Mouse (Mus musculus): ENCODE measurements around the gene Arhgef18. TPM values are rescaled to one million over a fixed set of nuclear protein-coding genes. Genes with fewer than 3 reads are reported as not detected.

The Arhgef18 gene
- polyA plus RNA-seq, 1 experiment from 2014 or later, result 13.2 TPM

DNA sequence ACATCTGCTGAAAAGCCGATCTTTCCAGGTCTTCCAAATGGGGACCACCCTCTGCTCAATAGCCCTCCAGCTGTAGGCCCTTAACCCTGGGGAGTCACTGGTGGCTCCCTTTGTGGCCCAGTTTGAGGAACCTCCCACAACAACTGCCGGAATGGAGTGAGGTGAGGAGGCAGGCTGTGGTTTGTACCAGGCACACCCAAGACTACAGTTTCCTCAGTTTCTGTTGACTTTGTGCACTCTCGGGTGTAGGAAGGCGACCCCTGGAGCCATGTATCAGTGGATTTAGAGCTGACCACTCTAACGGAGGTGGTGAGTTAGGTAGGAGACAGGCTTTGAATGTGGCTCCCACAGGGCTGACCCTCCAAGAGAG, 38.4 kb upstream of the Arhgef18 start:
- no peak for DNase-seq
- no peaks in the 10 kb centered on the region for H3K4me1 ChIP-seq (ENCODE audit: control insufficient read depth, insufficient read depth, low read length)
- no peak overlapping the region for H3K4me3 ChIP-seq (replicated peaks; ENCODE audit: low read depth, low read length)
- no peak overlapping the region for H3K27ac ChIP-seq (replicated peaks; ENCODE audit: low read depth, low read length)
- ATAC-seq (ENCODE audit: low FRiP score, low TSS enrichment), result no peak
- no peaks in the 10 kb centered on the region for H3K36me3 ChIP-seq (ENCODE audit: control insufficient read depth, insufficient read depth, low read length)
- H3K4me2 ChIP-seq (ENCODE audit: low read length), result no peak overlapping the region
- H3K9ac ChIP-seq (replicated peaks; ENCODE audit: low read length), result no peak overlapping the region
- WGBS, result 74% methylated on average over 5 of the region's 5 CpGs
- H3K9me3 ChIP-seq (ENCODE audit: control insufficient read depth, low read length), result no peaks in the 10 kb centered on the region
- no peaks in the 10 kb centered on the region for H3K27me3 ChIP-seq (ENCODE audit: control insufficient read depth, insufficient read depth, low read length)

DNA sequence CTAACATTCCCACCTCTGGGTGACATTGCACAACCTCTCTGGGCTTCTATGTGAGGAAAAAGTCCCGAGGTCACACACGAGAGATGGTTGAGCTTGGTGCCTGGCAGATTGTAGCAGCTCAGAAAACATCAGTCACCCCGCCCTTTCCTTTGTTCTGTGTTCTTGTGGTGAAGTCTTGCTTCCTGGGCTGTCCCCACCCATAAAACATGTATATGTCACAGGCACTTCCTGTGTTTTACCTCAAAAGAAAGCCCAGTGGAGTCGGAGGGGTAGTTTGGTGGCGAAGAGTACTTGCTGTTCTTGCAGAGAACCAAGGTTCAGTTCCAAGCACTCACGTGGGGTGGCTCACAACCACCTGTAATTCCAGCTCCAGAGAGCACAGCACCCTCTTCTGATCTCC, 37.2 kb upstream of the Arhgef18 start:
- Histone ChIP-seq H3K9ac (replicated peaks; ENCODE audit: low read length) (no peak overlapping the region), H3K9me3 (ENCODE audit: control insufficient read depth, low read length) (no peaks in the 10 kb centered on the region), H3K27me3 (ENCODE audit: control insufficient read depth, insufficient read depth, low read length) (no peaks in the 10 kb centered on the region), H3K27ac (replicated peaks; ENCODE audit: low read depth, low read length) (no peak overlapping the region), H3K36me3 (ENCODE audit: control insufficient read depth, insufficient read depth, low read length) (no peaks in the 10 kb centered on the region), H3K4me3 (replicated peaks; ENCODE audit: low read depth, low read length) (no peak overlapping the region), H3K4me1 (ENCODE audit: control insufficient read depth, insufficient read depth, low read length) (no peaks in the 10 kb centered on the region), H3K4me2 (ENCODE audit: low read length) (no peak overlapping the region)
- ATAC-seq (ENCODE audit: low FRiP score, low TSS enrichment) (no peak), DNase-seq (no peak)
- 82% methylated on average over 6 of the region's 6 CpGs for WGBS

DNA sequence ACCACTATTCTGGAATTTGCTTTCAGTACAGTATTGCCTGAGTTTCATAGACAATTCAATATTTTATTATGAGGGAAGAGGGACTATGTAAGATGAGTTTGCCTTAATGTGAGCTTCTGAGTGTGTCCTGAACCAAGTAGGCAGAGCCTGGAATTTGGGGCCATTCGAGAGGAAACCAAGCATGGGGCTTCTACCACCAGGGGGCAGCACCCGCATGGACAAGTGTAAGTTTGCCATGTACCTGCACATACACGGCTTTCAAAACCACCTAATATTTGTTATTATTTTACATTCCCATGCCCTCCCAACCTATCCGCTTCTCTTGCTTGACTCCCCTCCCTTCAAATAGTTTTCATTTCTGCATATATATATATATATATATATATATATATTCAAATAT, 34.7 kb upstream of the Arhgef18 start:
- WGBS, result 10% methylated on average over 4 of the region's 4 CpGs
- Histone ChIP-seq H3K4me1 (ENCODE audit: control insufficient read depth, insufficient read depth, low read length) (no peaks in the 10 kb centered on the region), H3K4me3 (replicated peaks; ENCODE audit: low read depth, low read length) (no peak overlapping the region), H3K27me3 (ENCODE audit: control insufficient read depth, insufficient read depth, low read length) (no peaks in the 10 kb centered on the region), H3K9me3 (ENCODE audit: control insufficient read depth, low read length) (no peaks in the 10 kb centered on the region), H3K36me3 (ENCODE audit: control insufficient read depth, insufficient read depth, low read length) (no peaks in the 10 kb centered on the region), H3K4me2 (ENCODE audit: low read length) (no peak overlapping the region), H3K27ac (replicated peaks; ENCODE audit: low read depth, low read length) (no peak overlapping the region), H3K9ac (replicated peaks; ENCODE audit: low read length) (no peak overlapping the region)
- ATAC-seq (ENCODE audit: low FRiP score, low TSS enrichment), result no peak; the same call in 1 of the 2 replicates
- DNase-seq, result peak; percentile 91

DNA sequence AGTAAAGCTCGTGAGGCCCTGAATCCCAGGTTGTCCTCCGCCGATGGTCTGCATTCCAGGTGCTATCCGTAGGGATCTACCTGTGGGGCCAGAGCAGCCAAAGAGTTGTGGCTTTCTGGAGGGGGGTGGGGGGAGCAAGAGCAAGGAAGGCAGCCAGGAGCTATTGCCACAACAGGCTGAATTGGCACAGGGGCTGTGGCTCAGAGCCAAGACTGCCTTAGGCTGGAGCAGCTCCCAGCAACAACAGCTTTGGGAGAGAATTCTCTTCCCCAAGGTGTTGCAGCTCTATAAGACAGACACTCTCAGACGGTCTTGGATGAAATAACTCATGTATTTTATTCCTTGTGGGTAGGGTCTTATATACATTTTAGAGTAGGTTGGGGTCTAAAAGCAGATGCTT, 25.7 kb upstream of the Arhgef18 start:
- Histone ChIP-seq H3K27me3 (ENCODE audit: control insufficient read depth, insufficient read depth, low read length) (no peaks in the 10 kb centered on the region), H3K27ac (replicated peaks; ENCODE audit: low read depth, low read length) (no peak overlapping the region), H3K9me3 (ENCODE audit: control insufficient read depth, low read length) (no peaks in the 10 kb centered on the region), H3K4me1 (ENCODE audit: control insufficient read depth, insufficient read depth, low read length) (no peaks in the 10 kb centered on the region), H3K4me2 (ENCODE audit: low read length) (no peak overlapping the region), H3K36me3 (ENCODE audit: control insufficient read depth, insufficient read depth, low read length) (no peaks in the 10 kb centered on the region), H3K9ac (replicated peaks; ENCODE audit: low read length) (no peak overlapping the region), H3K4me3 (replicated peaks; ENCODE audit: low read depth, low read length) (no peak overlapping the region)
- DNase-seq (peak; percentile 24), ATAC-seq (ENCODE audit: low FRiP score, low TSS enrichment) (no peak)
- WGBS, result 89% methylated on average over 5 of the region's 5 CpGs

DNA sequence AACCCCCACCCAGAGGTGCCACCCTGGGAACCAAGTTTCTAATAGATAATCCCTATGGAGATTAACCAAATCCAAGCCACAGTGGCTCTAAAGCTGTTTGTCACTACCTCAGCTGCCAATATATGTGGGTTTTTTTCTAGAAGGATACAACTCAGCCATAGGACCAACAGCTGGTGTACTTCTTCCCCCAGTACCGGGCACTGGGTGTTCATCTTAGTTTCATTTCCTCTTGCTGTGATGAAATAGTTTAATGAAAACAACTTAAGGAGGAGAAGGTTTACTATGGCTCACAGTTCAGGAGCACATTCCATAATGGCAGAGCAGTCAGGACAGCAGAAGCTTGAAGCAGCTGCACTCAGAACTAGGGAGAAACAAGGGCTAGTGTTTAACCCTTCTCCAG, 24.7 kb upstream of the Arhgef18 start:
- H3K27ac ChIP-seq (replicated peaks; ENCODE audit: low read depth, low read length), result no peak overlapping the region
- no peak overlapping the region for H3K9ac ChIP-seq (replicated peaks; ENCODE audit: low read length)
- WGBS, result 88% methylated on average over 1 of the region's 1 CpGs
- DNase-seq, result no peak
- no peaks in the 10 kb centered on the region for H3K9me3 ChIP-seq (ENCODE audit: control insufficient read depth, low read length)
- no peaks in the 10 kb centered on the region for H3K4me1 ChIP-seq (ENCODE audit: control insufficient read depth, insufficient read depth, low read length)
- H3K4me2 ChIP-seq (ENCODE audit: low read length), result no peak overlapping the region
- no peaks in the 10 kb centered on the region for H3K27me3 ChIP-seq (ENCODE audit: control insufficient read depth, insufficient read depth, low read length)
- H3K36me3 ChIP-seq (ENCODE audit: control insufficient read depth, insufficient read depth, low read length), result no peaks in the 10 kb centered on the region
- H3K4me3 ChIP-seq (replicated peaks; ENCODE audit: low read depth, low read length), result no peak overlapping the region
- no peak for ATAC-seq (ENCODE audit: low FRiP score, low TSS enrichment)

DNA sequence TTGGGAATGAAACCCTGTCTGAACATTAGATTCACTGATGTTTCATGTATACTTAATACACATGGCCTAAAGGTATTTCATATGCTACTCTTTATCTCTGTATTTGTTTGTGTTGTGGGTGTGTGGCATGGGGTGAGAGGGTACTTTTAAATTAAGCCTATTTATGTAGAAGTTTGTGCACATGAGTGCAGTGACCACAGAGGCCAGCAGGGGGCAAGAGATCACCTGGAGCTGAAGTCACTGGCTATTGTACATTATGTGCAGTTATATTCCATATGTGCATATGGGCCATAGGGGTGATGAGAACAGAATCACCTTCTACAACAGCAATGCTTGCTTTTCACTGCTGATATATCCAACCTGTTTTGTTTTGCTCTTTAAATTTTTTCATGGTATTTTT, 17.1 kb upstream of the Arhgef18 start:
- H3K36me3 ChIP-seq (ENCODE audit: control insufficient read depth, insufficient read depth, low read length), result no peaks in the 10 kb centered on the region
- H3K27me3 ChIP-seq (ENCODE audit: control insufficient read depth, insufficient read depth, low read length), result no peaks in the 10 kb centered on the region
- H3K4me2 ChIP-seq (ENCODE audit: low read length), result no peak overlapping the region
- no peak for DNase-seq
- H3K4me3 ChIP-seq (replicated peaks; ENCODE audit: low read depth, low read length), result no peak overlapping the region
- H3K9ac ChIP-seq (replicated peaks; ENCODE audit: low read length), result no peak overlapping the region
- H3K4me1 ChIP-seq (ENCODE audit: control insufficient read depth, insufficient read depth, low read length), result no peaks in the 10 kb centered on the region
- ATAC-seq (ENCODE audit: low FRiP score, low TSS enrichment), result no peak
- H3K27ac ChIP-seq (replicated peaks; ENCODE audit: low read depth, low read length), result no peak overlapping the region
- H3K9me3 ChIP-seq (ENCODE audit: control insufficient read depth, low read length), result no peaks in the 10 kb centered on the region

DNA sequence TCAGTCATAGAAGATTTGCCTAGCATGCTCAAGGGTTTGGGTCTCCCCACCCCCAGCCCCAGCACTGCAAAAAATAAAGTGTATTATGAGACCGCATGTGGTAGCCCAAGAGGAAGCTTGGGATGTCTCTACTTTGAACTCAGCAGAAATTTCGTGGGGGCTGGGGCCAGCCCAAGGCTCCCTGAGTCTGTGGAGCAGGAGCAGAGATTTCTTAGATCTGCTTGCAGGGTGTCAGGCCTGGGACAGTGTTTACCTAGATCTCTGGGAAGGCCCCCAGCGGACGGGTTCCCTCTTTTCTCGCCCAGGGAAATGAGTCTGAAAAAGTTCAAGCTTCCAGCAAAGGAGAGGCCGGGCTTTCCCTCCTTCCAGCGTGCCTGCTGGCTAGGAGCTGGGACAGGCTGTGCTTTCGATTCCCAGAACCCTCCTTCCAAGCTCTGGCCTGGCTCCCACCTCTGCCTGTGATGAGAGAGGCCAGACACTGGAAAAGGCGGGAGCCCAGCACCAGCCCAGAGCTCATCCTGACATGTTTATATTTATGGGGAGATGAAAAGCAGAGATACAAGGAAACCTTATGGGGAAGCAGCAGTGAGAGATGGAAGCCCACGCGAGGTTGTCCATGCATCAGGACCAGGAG, 16.0 kb upstream of the Arhgef18 start:
- no peaks in the 10 kb centered on the region for H3K4me1 ChIP-seq (ENCODE audit: control insufficient read depth, insufficient read depth, low read length)
- H3K27ac ChIP-seq (replicated peaks; ENCODE audit: low read depth, low read length), result no peak overlapping the region
- DNase-seq (no peak), ATAC-seq (ENCODE audit: low FRiP score, low TSS enrichment) (no peak)
- H3K9ac ChIP-seq (replicated peaks; ENCODE audit: low read length), result no peak overlapping the region; the same call in 1 of the 2 replicates
- no peak overlapping the region for H3K4me2 ChIP-seq (ENCODE audit: low read length)
- no peaks in the 10 kb centered on the region for H3K9me3 ChIP-seq (ENCODE audit: control insufficient read depth, low read length)
- H3K27me3 ChIP-seq (ENCODE audit: control insufficient read depth, insufficient read depth, low read length), result no peaks in the 10 kb centered on the region
- WGBS, result 76% methylated on average over 11 of the region's 11 CpGs
- H3K36me3 ChIP-seq (ENCODE audit: control insufficient read depth, insufficient read depth, low read length), result no peaks in the 10 kb centered on the region
- no peak overlapping the region for H3K4me3 ChIP-seq (replicated peaks; ENCODE audit: low read depth, low read length)

DNA sequence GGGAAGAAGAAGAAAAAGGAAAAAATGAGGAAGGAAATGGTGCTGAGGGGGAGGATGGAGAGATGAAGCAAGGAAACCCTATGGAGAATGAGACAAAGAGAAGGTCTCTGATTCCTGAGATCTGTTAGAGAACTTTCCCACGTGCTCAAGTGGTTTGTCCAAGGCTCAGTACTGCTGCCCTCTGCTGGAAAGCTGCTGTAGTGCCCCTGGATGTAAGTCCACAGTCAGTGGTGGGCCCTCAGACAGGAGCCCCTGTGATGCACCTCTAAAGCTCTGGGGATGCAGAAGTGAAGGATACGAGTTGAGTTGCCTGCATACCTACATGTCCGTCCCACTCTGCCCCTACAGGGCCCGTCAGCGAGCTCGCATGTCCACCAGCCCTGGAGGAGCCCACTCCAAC, 5.5 kb upstream of the Arhgef18 start:
- no peak overlapping the region for H3K4me2 ChIP-seq (ENCODE audit: low read length)
- no peaks in the 10 kb centered on the region for H3K4me1 ChIP-seq (ENCODE audit: control insufficient read depth, insufficient read depth, low read length)
- H3K27ac ChIP-seq (replicated peaks; ENCODE audit: low read depth, low read length), result no peak overlapping the region
- no peaks in the 10 kb centered on the region for H3K36me3 ChIP-seq (ENCODE audit: control insufficient read depth, insufficient read depth, low read length)
- peak; percentile 71 for DNase-seq
- no peaks in the 10 kb centered on the region for H3K9me3 ChIP-seq (ENCODE audit: control insufficient read depth, low read length)
- 47% methylated on average over 6 of the region's 6 CpGs for WGBS
- no peaks in the 10 kb centered on the region for H3K27me3 ChIP-seq (ENCODE audit: control insufficient read depth, insufficient read depth, low read length)
- H3K9ac ChIP-seq (replicated peaks; ENCODE audit: low read length), result no peak overlapping the region
- no peak overlapping the region for H3K4me3 ChIP-seq (replicated peaks; ENCODE audit: low read depth, low read length)
- ATAC-seq (ENCODE audit: low FRiP score, low TSS enrichment), result no peak

DNA sequence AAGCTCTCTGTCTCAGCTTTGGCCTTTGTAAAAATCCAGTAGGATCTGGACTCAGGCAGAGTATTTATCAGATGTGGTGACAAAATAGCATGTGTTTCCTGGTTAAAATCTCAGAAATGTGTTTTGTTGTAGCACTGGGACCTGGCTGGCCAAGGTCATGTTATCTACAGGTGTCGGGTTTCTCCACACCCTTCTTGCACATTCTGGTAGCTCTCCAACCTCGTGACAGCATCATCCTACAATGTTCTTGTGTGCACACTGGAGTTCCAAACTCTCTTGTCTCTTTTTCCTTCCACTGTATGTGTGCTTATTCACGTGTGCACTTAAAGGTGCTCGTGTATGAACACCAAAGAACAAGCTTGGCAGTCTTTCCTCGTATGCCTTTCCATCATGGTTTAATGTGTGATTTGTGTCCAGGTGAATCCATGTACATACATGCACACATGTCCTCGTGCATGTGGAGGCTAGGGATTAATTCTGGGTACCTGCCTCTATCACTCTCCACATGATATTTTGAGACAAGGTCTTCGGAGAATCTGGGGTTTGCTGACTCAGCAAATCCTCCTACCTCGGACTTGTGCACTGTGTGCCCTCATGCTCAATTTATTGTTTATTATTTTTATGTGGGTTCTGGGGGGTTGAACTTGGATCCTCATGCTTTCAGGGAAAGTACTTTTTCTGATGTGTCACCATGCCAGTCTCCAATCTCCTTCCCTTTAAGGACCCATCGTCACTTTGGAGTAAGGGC, 4.0 kb upstream of the Arhgef18 start:
- no peak overlapping the region for H3K27ac ChIP-seq (replicated peaks; ENCODE audit: low read depth, low read length)
- H3K4me1 ChIP-seq (ENCODE audit: control insufficient read depth, insufficient read depth, low read length), result peaks cover 8% of the 10 kb centered on the region
- H3K9me3 ChIP-seq (ENCODE audit: control insufficient read depth, low read length), result no peaks in the 10 kb centered on the region
- DNase-seq (no peak), ATAC-seq (ENCODE audit: low FRiP score, low TSS enrichment) (no peak)
- H3K36me3 ChIP-seq (ENCODE audit: control insufficient read depth, insufficient read depth, low read length), result no peaks in the 10 kb centered on the region
- H3K4me2 ChIP-seq (ENCODE audit: low read length), result no peak overlapping the region
- no peaks in the 10 kb centered on the region for H3K27me3 ChIP-seq (ENCODE audit: control insufficient read depth, insufficient read depth, low read length)
- no peak overlapping the region for H3K4me3 ChIP-seq (replicated peaks; ENCODE audit: low read depth, low read length)
- H3K9ac ChIP-seq (replicated peaks; ENCODE audit: low read length), result no peak overlapping the region
- WGBS, result 75% methylated on average over 9 of the region's 9 CpGs

All from midbrain, embryonic 14.5 days (tissue).